Mouse (Mus musculus): ENCODE data around the gene Zfp790.

GRCm38 (mm10) chr7:29768980-29769379 is 46.9 kb upstream of the Zfp790 start:
- TF ChIP-seq CHD2 (IDR thresholded peaks at IDR 0.05; ENCODE audit: low read depth, low read length) (no peak), HCFC1 (IDR thresholded peaks at IDR 0.05; ENCODE audit: borderline replicate concordance, insufficient read depth, low read length) (no peak), ZC3H11A (IDR thresholded peaks at IDR 0.05; ENCODE audit: borderline replicate concordance, low read depth, low read length) (no peak), ZNF384 (IDR thresholded peaks at IDR 0.05; ENCODE audit: low read depth, low read length) (no peak)
